Mouse (Mus musculus) liver, adult (tissue): ENCODE data around the gene Ddx19a.

ENCODE experiments used
- GATA4 ChIP-seq: IDR thresholded peaks from 2 replicates; pipeline ENCODE4 v1.6.1; 2014; ENCODE audit warnings: mild to moderate bottlenecking, low read length; ENCODE audit not compliant: insufficient replicate concordance

The Ddx19a gene

GRCm38 (mm10) chr8:110997547-110998531 lies at the start of gene Ddx19a:
Gene Ddx19a, minus strand, starts transcription at chr8:110997800.
- peak; percentile 92; the same call in 1 of the 2 replicates for TF ChIP-seq GATA4

- no peak for TF ChIP-seq GATA4
These were observed 46.6 kb upstream of the Ddx19a start for GRCm38 (mm10) chr8:111044003-111044734.

- no peak for TF ChIP-seq GATA4
These were observed 44.9 kb upstream of the Ddx19a start for GRCm38 (mm10) chr8:111042546-111042945.

- no peak for TF ChIP-seq GATA4
These were observed 39.0 kb upstream of the Ddx19a start for GRCm38 (mm10) chr8:111036591-111036990.

GRCm38 (mm10) chr8:111034276-111034675 lies 36.7 kb upstream of the Ddx19a start:
- no peak for TF ChIP-seq GATA4

- no peak for TF ChIP-seq GATA4
These were observed 36.0 kb upstream of the Ddx19a start for GRCm38 (mm10) chr8:111033482-111034215.

GRCm38 (mm10) chr8:111032916-111033315 lies 35.3 kb upstream of the Ddx19a start, which contains the start of gene Aars:
Gene Aars, plus strand, starts transcription at chr8:111033144.
- TF ChIP-seq GATA4 = no peak

GRCm38 (mm10) chr8:111031572-111031971 lies 34.0 kb upstream of the Ddx19a start, which contains the start of gene Ddx19b:
Gene Ddx19b, minus strand, starts transcription at chr8:111031751.
- TF ChIP-seq GATA4 = no peak

GRCm38 (mm10) chr8:111030045-111030444 lies 32.4 kb upstream of the Ddx19a start:
- TF ChIP-seq GATA4 = no peak

- TF ChIP-seq GATA4 = no peak
These were observed 32.0 kb upstream of the Ddx19a start for GRCm38 (mm10) chr8:111029589-111029988.

- no peak for TF ChIP-seq GATA4
These were observed 29.9 kb upstream of the Ddx19a start for GRCm38 (mm10) chr8:111027391-111027937.

GRCm38 (mm10) chr8:110996641-110997430 lies 764 bp downstream of the Ddx19a start:
- TF ChIP-seq GATA4 = no peak

- TF ChIP-seq GATA4 = no peak
These were observed 7.6 kb downstream of the Ddx19a start for GRCm38 (mm10) chr8:110990017-110990416.
